Mouse (Mus musculus) CH12.LX (cell line): Measurements from ENCODE around the gene Dnah7b. TPM values are rescaled to one million over a fixed set of nuclear protein-coding genes. Genes with fewer than 3 reads are reported as not detected.
"Not testable (repeated sequence)": the region's sequence is repeated elsewhere in the genome, so short reads cannot be mapped to it uniquely, and the experiment has no call there.

ENCODE experiments used
- DNase-seq: peaks from one replicate; pipeline ENCODE4 v3.0.0-alpha.2; 2013; ENCODE audit errors: extremely low read depth
- H3K27ac ChIP-seq: 2 replicates; pipeline ENCODE4 v1.5.1; 2012; ENCODE audit warnings: low read depth, mild to moderate bottlenecking, control low read depth, moderate library complexity; ENCODE audit not compliant: insufficient read depth
- H3K27me3 ChIP-seq: replicated peaks from 2 replicates; pipeline ENCODE3; 2012; ENCODE audit warnings: inconsistent platforms
- H3K36me3 ChIP-seq, 2 experiments: replicated peaks in 1 of 2; 2 replicates each; pipeline versions ENCODE3 to v1.6.1; 2012; ENCODE audit warnings: inconsistent platforms in 1 of 2, low read length in 1 of 2, mild to moderate bottlenecking in 1 of 2, mixed read lengths in 1 of 2, moderate library complexity in 1 of 2; ENCODE audit not compliant: control insufficient read depth in 1 of 2, insufficient read depth in 1 of 2
- H3K4me1 ChIP-seq, 2 experiments: 2 replicates each; pipeline ENCODE4 v1.6.1; 2012; ENCODE audit warnings: inconsistent platforms in 1 of 2, moderate library complexity in 1 of 2; ENCODE audit not compliant: insufficient read depth in 2 of 2, control insufficient read depth in 1 of 2
- H3K4me2 ChIP-seq: 2 replicates; pipeline ENCODE4 v1.6.1; 2012; ENCODE audit warnings: low read depth, mild to moderate bottlenecking, control low read depth; ENCODE audit not compliant: poor library complexity, insufficient read depth, severe bottlenecking
- H3K4me3 ChIP-seq, 3 experiments: fragments of 150-350 bp in 1 of 3; sonication (generic) in 1 of 3; replicated peaks in 1 of 3; 2 replicates each; pipeline versions ENCODE3 to v1.5.1; 2011 to 2012; ENCODE audit warnings: low read depth in 2 of 3, low read length in 2 of 3, mild to moderate bottlenecking in 2 of 3, moderate library complexity in 2 of 3, control low read depth in 1 of 3, improper control_type of control experiment in 1 of 3, inconsistent platforms in 1 of 3, mixed read lengths in 1 of 3; ENCODE audit not compliant: poor library complexity in 1 of 3
- H3K79me2 ChIP-seq: replicated peaks from 2 replicates; pipeline ENCODE4 v1.6.1; 2012; ENCODE audit warnings: mild to moderate bottlenecking, moderate library complexity; ENCODE audit not compliant: control insufficient read depth, poor library complexity, insufficient read depth, severe bottlenecking; ENCODE audit errors: extremely low read depth
- H3K9ac ChIP-seq: 2 replicates; pipeline ENCODE4 v1.6.1; 2012; ENCODE audit warnings: low read depth, mild to moderate bottlenecking, control low read depth, moderate library complexity; ENCODE audit not compliant: insufficient read depth
- H3K9me3 ChIP-seq: replicated peaks from 2 replicates; pipeline ENCODE3; 2012; ENCODE audit warnings: low read length, inconsistent platforms, mixed read lengths
- CHD1 ChIP-seq: IDR thresholded peaks from 2 replicates; pipeline ENCODE4 v1.6.1; 2012; ENCODE audit warnings: low read depth, low read length, improper control_type of control experiment, inconsistent platforms
- ELF1 ChIP-seq: IDR thresholded peaks from 2 replicates; pipeline ENCODE4 v1.6.1; 2014; ENCODE audit warnings: low read depth, mild to moderate bottlenecking, inconsistent platforms, low read length, improper control_type of control experiment
- ETS1 ChIP-seq: conservative IDR thresholded peaks from 2 replicates; pipeline ENCODE4 v1.6.1; 2012; ENCODE audit warnings: low read depth, mild to moderate bottlenecking, inconsistent platforms, low read length, improper control_type of control experiment, moderate library complexity
- GABPA ChIP-seq: IDR thresholded peaks from 2 replicates; pipeline ENCODE4 v1.6.1; 2012; ENCODE audit warnings: low read depth, low read length, improper control_type of control experiment, inconsistent platforms; ENCODE audit not compliant: insufficient replicate concordance
- JUN ChIP-seq: IDR thresholded peaks from 2 replicates; pipeline ENCODE4 v1.6.1; 2011; ENCODE audit warnings: low read depth, mild to moderate bottlenecking, low read length, improper control_type of control experiment, moderate library complexity; ENCODE audit not compliant: insufficient read depth
- JUND ChIP-seq: conservative IDR thresholded peaks from 2 replicates; pipeline ENCODE4 v1.6.1; 2011; ENCODE audit warnings: low read depth, low read length, improper control_type of control experiment
- MAFK ChIP-seq: IDR thresholded peaks from 2 replicates; pipeline ENCODE4 v1.6.1; 2011; ENCODE audit warnings: low read length, improper control_type of control experiment; ENCODE audit not compliant: insufficient replicate concordance
- MAX ChIP-seq: IDR thresholded peaks from 2 replicates; pipeline ENCODE4 v1.6.1; 2011; ENCODE audit warnings: low read length, improper control_type of control experiment
- MXI1 ChIP-seq: IDR thresholded peaks from 2 replicates; pipeline ENCODE4 v1.6.1; 2011; ENCODE audit warnings: mild to moderate bottlenecking, low read depth, low read length, improper control_type of control experiment
- NRF1 ChIP-seq: IDR thresholded peaks from 2 replicates; pipeline ENCODE4 v1.6.1; 2014; ENCODE audit warnings: low read depth, mild to moderate bottlenecking, inconsistent platforms, low read length, improper control_type of control experiment, moderate library complexity
- RAD21 ChIP-seq: IDR thresholded peaks from 2 replicates; pipeline ENCODE4 v1.6.1; 2011; ENCODE audit warnings: low read depth, mild to moderate bottlenecking, low read length, improper control_type of control experiment, moderate library complexity
- TCF12 ChIP-seq: IDR thresholded peaks from 2 replicates; pipeline ENCODE4 v1.6.1; 2014; ENCODE audit warnings: low read depth, mild to moderate bottlenecking, inconsistent platforms, low read length, improper control_type of control experiment
- ZC3H11A ChIP-seq: IDR thresholded peaks from 2 replicates; pipeline ENCODE4 v1.6.1; 2012; ENCODE audit warnings: low read depth, mild to moderate bottlenecking, inconsistent platforms, low read length, improper control_type of control experiment
- dilution Hi-C: fragments of 300-500 bp; cut with MboI; formaldehyde crosslinking; loops from 2 replicates; pipeline ENCODE4 v1.14.3; 2020; ENCODE audit warnings: low sequenced_read_pairs; ENCODE audit not compliant: extremely low pct_unique_long_range_greater_than_20kb, extremely low pct_ligation_motif_present
- in situ Hi-C: fragments of 300-500 bp; cut with MboI; formaldehyde crosslinking; loops from 3 replicates; pipeline ENCODE4 v1.14.3; 2019; ENCODE audit warnings: low sequenced_read_pairs, low pct_ligation_motif_present, low pct_unique_long_range_greater_than_20kb, mixed read lengths
- polyA plus RNA-seq: library from polyadenylated mRNA; unstranded; fragments of >175 nt; gene quantifications from 2 replicates; pipeline ENCODE4 v1.2.1, GENCODE M21; 2012; ENCODE audit warnings: low read depth; ENCODE audit not compliant: insufficient read length
- total RNA-seq, 2 experiments: library from RNA; depleted of rRNA; stranded (reverse); fragments of 300-350 nt in 1 of 2; fragments of >200 nt in 1 of 2; gene quantifications; 2 replicates each; pipeline ENCODE4 v1.2.3; 2012 to 2014

Dnah7b gene
- total and polyA plus RNA-seq, 3 experiments: not detected

DNA sequence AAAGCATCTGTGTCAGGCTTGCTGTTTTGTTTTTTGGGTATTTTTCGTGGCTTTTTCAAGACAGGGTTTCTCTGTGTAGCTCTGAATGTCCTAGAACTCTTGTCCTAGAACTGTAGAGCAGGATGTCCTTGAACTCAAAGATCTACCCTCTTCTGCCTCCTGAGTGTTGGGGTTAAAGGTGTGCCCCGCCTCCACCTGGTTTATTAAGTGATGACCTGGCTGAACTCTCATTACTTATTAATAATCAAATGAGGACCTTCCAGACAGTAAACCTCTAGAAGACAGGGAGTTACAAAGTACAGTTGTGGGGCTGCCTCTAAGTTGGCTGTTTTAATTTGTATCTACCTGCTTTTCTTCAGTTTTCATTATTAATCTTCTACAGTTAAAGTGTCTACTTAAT lies 202.7 kb downstream of the Dnah7b start:
- in situ Hi-C loops, H3K79me2 ChIP-seq, H3K9ac ChIP-seq, H3K4me1 ChIP-seq, H3K27ac ChIP-seq, H3K4me2 ChIP-seq, H3K9me3 ChIP-seq, H3K36me3 ChIP-seq, DNase-seq, H3K4me3 ChIP-seq, dilution Hi-C loops, H3K27me3 ChIP-seq: not testable (repeated sequence)

DNA sequence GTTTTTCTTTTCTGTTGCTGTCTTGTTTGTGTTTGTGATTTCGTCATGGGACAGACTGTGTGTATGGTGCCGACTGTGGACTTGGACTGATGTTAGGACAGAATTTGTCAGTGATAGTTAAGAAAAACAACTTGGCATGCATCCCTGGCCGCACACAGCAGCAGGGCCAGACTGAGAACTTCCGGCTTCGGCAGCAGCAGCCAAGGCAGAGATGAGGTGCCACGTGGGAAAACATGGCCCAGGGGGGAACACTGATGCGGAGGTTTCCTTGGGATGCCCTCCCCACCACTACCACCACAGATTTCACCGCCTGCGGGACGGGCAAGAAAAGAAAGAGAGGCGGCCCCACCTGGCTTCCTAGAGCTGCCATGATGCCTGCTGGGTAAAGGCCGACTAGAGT lies 205.8 kb downstream of the Dnah7b start:
- DNase-seq: no peak
- Histone ChIP-seq H3K79me2 (no peaks in the 10 kb centered on the region), H3K27ac (no peak overlapping the region), H3K4me3 (no peak overlapping the region), H3K4me2 (no peak overlapping the region), H3K9me3 (no peaks in the 10 kb centered on the region), H3K36me3 (no peaks in the 10 kb centered on the region), H3K4me1 (no peaks in the 10 kb centered on the region)
- in situ Hi-C loops: no loop called here
- dilution Hi-C loops: no loop called here
- TF ChIP-seq MAX (no peak), ELF1 (no peak), ETS1 (no peak), RAD21 (no peak), MXI1 (no peak), CHD1 (no peak), MAFK (no peak), ZC3H11A (no peak), JUND (no peak), GABPA (no peak), JUN (no peak), NRF1 (no peak), TCF12 (no peak)
- TF ChIP-seq, all 38 proteins: peak for 0
- H3K27me3 ChIP-seq: no peaks in the 10 kb centered on the region
- H3K9ac ChIP-seq: no peak overlapping the region

DNA sequence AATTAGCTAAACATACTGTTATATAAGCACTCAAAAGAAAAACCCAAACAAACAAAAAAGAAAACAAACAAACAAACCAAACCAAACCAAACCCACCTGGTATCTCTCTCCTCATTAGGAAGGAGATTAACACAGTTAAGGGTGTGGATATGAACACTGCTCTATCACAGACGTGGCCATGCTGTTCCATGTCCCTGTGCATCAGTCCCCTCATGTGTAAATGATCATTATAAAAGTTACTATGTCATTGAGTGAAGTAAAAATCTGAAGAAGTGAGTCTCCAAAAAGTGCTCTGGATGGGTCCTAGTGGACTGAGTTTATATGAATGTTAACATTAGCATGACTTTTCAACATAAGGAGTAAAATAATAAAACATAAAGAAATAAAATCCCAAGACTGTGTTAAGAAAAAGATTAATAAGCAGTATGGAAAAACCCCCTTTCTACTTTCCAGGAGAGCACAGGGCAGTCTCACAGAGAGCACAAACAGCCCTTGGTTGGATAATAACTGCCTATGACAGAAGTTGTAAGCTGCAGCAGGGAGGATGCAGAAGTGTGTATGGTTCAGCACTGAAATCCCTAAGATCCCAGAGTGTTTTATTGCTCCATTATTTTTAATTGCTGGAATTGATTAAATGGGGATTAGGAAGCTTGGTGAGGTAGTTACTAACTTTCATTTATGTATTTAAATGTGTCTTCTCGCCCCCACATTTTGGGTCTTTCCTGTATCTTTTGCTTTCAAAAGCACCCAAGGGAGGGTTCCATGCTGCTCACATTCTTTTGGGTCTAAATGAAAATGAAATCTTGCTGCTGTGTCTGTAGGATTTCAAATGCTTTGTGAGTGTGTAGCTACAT lies 212.2 kb downstream of the Dnah7b start:
- in situ Hi-C loops, H3K4me1 ChIP-seq, DNase-seq, H3K27ac ChIP-seq, H3K9me3 ChIP-seq, H3K79me2 ChIP-seq, H3K4me2 ChIP-seq, H3K27me3 ChIP-seq, H3K9ac ChIP-seq, dilution Hi-C loops, H3K4me3 ChIP-seq, H3K36me3 ChIP-seq: not testable (repeated sequence)

GRCm38 (mm10) chr1:46278911-46279565 lies 212.9 kb downstream of the Dnah7b start:
- DNase-seq, H3K4me3 ChIP-seq, dilution Hi-C loops, H3K4me2 ChIP-seq, H3K27me3 ChIP-seq, H3K27ac ChIP-seq, H3K79me2 ChIP-seq, H3K4me1 ChIP-seq, H3K36me3 ChIP-seq, H3K9me3 ChIP-seq, H3K9ac ChIP-seq, in situ Hi-C loops: not testable (repeated sequence)
